Mouse (Mus musculus): Measurements from ENCODE around the gene Mthfr. TPM values are rescaled to one million over a fixed set of nuclear protein-coding genes. Genes with fewer than 3 reads are reported as not detected.

The Mthfr gene
- total and polyA plus RNA-seq, 3 experiments = 7.4 to 15.5 TPM; not detected in 1

DNA sequence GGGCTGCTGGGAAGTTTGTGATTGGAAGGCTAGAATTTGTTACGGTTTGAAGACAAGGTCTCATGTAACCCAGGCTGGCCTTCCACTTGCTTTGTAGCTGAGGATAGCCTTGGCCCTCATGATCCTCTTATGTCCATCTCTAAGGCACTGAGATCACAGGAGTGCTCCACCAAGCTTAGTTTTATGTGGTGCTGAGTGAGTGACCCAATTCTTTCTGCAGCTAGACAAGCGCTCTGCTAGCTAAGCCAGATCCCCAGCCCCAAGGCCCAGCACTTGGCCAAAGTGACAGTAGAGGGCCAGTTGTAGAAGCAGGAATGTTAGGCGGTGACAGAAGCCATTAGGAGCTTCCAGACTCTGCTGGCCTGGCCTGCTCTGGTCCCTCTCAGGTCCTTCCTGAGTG is 65.3 kb downstream of the Mthfr start:
- Histone ChIP-seq H3K79me2 (ENCODE audit: control insufficient read depth, insufficient read depth, low read length, poor library complexity) (no peaks in the 10 kb centered on the region), H3K4me1 (ENCODE audit: control insufficient read depth in 1 of 2, insufficient read depth in 2 of 2, low read length in 2 of 2) (peaks cover 0 to 4% of the 10 kb centered on the region in 2 experiments; a peak in 1 of 4 replicates), H3K9ac (ENCODE audit: control insufficient read depth, low read depth, low read length, poor library complexity, severe bottlenecking) (no peak overlapping the region), H3K36me3 (ENCODE audit: control insufficient read depth in 1 of 2, insufficient read depth in 2 of 2, low read length in 2 of 2) (no peaks in the 10 kb centered on the region; a peak in 1 of 4 replicates), H3K9me3 (replicated peaks; ENCODE audit: insufficient read depth, low read length) (no peaks in the 10 kb centered on the region), H3K27me3 (ENCODE audit: control insufficient read depth in 1 of 2, insufficient read depth in 2 of 2, low read length in 2 of 2) (no peaks in the 10 kb centered on the region; a peak in 1 of 4 replicates), H3K4me3 (ENCODE audit: control insufficient read depth in 1 of 2, insufficient read depth in 1 of 2, low read depth in 2 of 2, low read length in 2 of 2) (no peak overlapping the region), H3K27ac (ENCODE audit: control insufficient read depth, low read depth, low read length) (no peak overlapping the region)
- DNase-seq (ENCODE audit: low read depth, low spot score) = no peak
- no peak for TF ChIP-seq ZMIZ1 (IDR thresholded peaks at IDR 0.05; ENCODE audit: low read depth, low read length)
- no peak for TF ChIP-seq RAD21 (IDR thresholded peaks at IDR 0.05; ENCODE audit: low read depth, low read length)
- TF ChIP-seq MAX (IDR thresholded peaks at IDR 0.05; ENCODE audit: low read length) = no peak
- TF ChIP-seq EP300 (IDR thresholded peaks at IDR 0.05; ENCODE audit: low read depth in 1 of 2, low read length in 2 of 2) = no peak
- TF ChIP-seq SIN3A (IDR thresholded peaks at IDR 0.05; ENCODE audit: low read length) = no peak
- TF ChIP-seq MAFK (IDR thresholded peaks at IDR 0.05; ENCODE audit: borderline replicate concordance, low read depth, low read length) = no peak
- TF ChIP-seq CHD1 (IDR thresholded peaks at IDR 0.05; ENCODE audit: low read depth, low read length) = no peak
- TF ChIP-seq POLR2AphosphoS5 (IDR thresholded peaks at IDR 0.05; ENCODE audit: borderline replicate concordance, low read depth, low read length) = no peak
- TF ChIP-seq NRF1 (IDR thresholded peaks at IDR 0.05; ENCODE audit: insufficient read depth, low read depth, low read length, poor library complexity, severe bottlenecking) = no peak
- no peak for TF ChIP-seq POLR2AphosphoS2 (IDR thresholded peaks at IDR 0.05; ENCODE audit: low read length)
- no peak for TF ChIP-seq USF1 (IDR thresholded peaks at IDR 0.05; ENCODE audit: low read depth, low read length)

GRCm38 (mm10) chr4:148107621-148108291 is 68.9 kb downstream of the Mthfr start:
- Histone ChIP-seq H3K36me3 (ENCODE audit: control insufficient read depth in 1 of 2, insufficient read depth in 2 of 2, low read length in 2 of 2) (no peaks in the 10 kb centered on the region; a peak in 1 of 4 replicates), H3K27me3 (ENCODE audit: control insufficient read depth in 1 of 2, insufficient read depth in 2 of 2, low read length in 2 of 2) (no peaks in the 10 kb centered on the region), H3K27ac (ENCODE audit: control insufficient read depth, low read depth, low read length) (no peak overlapping the region), H3K4me1 (ENCODE audit: control insufficient read depth in 1 of 2, insufficient read depth in 2 of 2, low read length in 2 of 2) (peaks cover 0 to 7% of the 10 kb centered on the region in 2 experiments; a peak in 1 of 4 replicates), H3K4me3 (ENCODE audit: control insufficient read depth in 1 of 2, insufficient read depth in 1 of 2, low read depth in 2 of 2, low read length in 2 of 2) (no peak overlapping the region), H3K79me2 (ENCODE audit: control insufficient read depth, insufficient read depth, low read length, poor library complexity) (no peaks in the 10 kb centered on the region), H3K9me3 (replicated peaks; ENCODE audit: insufficient read depth, low read length) (no peaks in the 10 kb centered on the region), H3K9ac (ENCODE audit: control insufficient read depth, low read depth, low read length, poor library complexity, severe bottlenecking) (no peak overlapping the region)
- DNase-seq (ENCODE audit: low read depth, low spot score) = no peak
- TF ChIP-seq CHD2 (IDR thresholded peaks at IDR 0.05; ENCODE audit: low read length) (no peak), TCF12 (IDR thresholded peaks at IDR 0.05; ENCODE audit: low read depth, low read length) (no peak), MYC (IDR thresholded peaks at IDR 0.05; ENCODE audit: low read depth, low read length) (no peak), MAZ (IDR thresholded peaks at IDR 0.05; ENCODE audit: low read depth, low read length) (no peak), POLR2A (IDR thresholded peaks at IDR 0.05; ENCODE audit: control insufficient read depth in 1 of 2, insufficient read depth in 1 of 2, low read depth in 1 of 2, low read length in 2 of 2, poor library complexity in 1 of 2) (no peak), CHD1 (IDR thresholded peaks at IDR 0.05; ENCODE audit: low read depth, low read length) (no peak), POLR2AphosphoS5 (IDR thresholded peaks at IDR 0.05; ENCODE audit: borderline replicate concordance, low read depth, low read length) (no peak), GATA1 (IDR thresholded peaks at IDR 0.05; ENCODE audit: low read depth, low read length) (no peak), BHLHE40 (IDR thresholded peaks at IDR 0.05; ENCODE audit: borderline replicate concordance, low read depth, low read length) (no peak), SMC3 (IDR thresholded peaks at IDR 0.05; ENCODE audit: low read depth, low read length) (no peak), POLR2AphosphoS2 (IDR thresholded peaks at IDR 0.05; ENCODE audit: low read length) (no peak), ZNF384 (IDR thresholded peaks at IDR 0.05; ENCODE audit: low read depth, low read length) (no peak), TAL1 (IDR thresholded peaks at IDR 0.05; ENCODE audit: low read length) (no peak), MXI1 (IDR thresholded peaks at IDR 0.05; ENCODE audit: low read depth, low read length) (no peak), USF1 (IDR thresholded peaks at IDR 0.05; ENCODE audit: low read depth, low read length) (no peak), CTCF (IDR thresholded peaks at IDR 0.05 in 2 of 3, conservative IDR thresholded peaks at IDR 0.05 in 1 of 3; ENCODE audit: control insufficient read depth in 1 of 3, insufficient read depth in 1 of 3, low read depth in 2 of 3, low read length in 3 of 3, poor library complexity in 1 of 3, severe bottlenecking in 1 of 3) (no peak), ZKSCAN1 (IDR thresholded peaks at IDR 0.05; ENCODE audit: low read depth, low read length) (no peak)
